Mouse (Mus musculus): Measurements from ENCODE around the gene Cdk17. TPM values are rescaled to one million over a fixed set of nuclear protein-coding genes. Genes with fewer than 3 reads are reported as not detected.

Gene Cdk17
- polyA plus RNA-seq, 1 experiment from 2014 or later, result 42.3 TPM

GRCm38 (mm10) chr10:93179669-93180460 is 19.2 kb downstream of the Cdk17 start:
- WGBS, result 88% methylated on average over 11 of the region's 11 CpGs
- H3K4me1 ChIP-seq (replicated peaks), result 0 out of 2 replicates have a peak, but pooled peaks cover 5% of the 10 kb centered on the region
- no peaks in the 10 kb centered on the region for H3K27me3 ChIP-seq
- no peak overlapping the region for H3K9ac ChIP-seq
- H3K36me3 ChIP-seq, result no peaks in the 10 kb centered on the region
- no peak for ATAC-seq (ENCODE audit: low read depth)
- no peak overlapping the region for H3K27ac ChIP-seq (replicated peaks)
- H3K9me3 ChIP-seq, result no peaks in the 10 kb centered on the region
- no peak overlapping the region for H3K4me3 ChIP-seq
- no peak overlapping the region for H3K4me2 ChIP-seq

- no peak overlapping the region for H3K4me3 ChIP-seq
- H3K36me3 ChIP-seq, result no peaks in the 10 kb centered on the region
- H3K9me3 ChIP-seq, result no peaks in the 10 kb centered on the region
- H3K27ac ChIP-seq (replicated peaks), result no peak overlapping the region
- no peaks in the 10 kb centered on the region for H3K27me3 ChIP-seq
- 87% methylated on average over 8 of the region's 8 CpGs for WGBS
- peaks cover 18% of the 10 kb centered on the region for H3K4me1 ChIP-seq (replicated peaks)
- H3K9ac ChIP-seq, result no peak overlapping the region
- H3K4me2 ChIP-seq, result no peak overlapping the region
- ATAC-seq (ENCODE audit: low read depth), result no peak
Observed at GRCm38 (mm10) chr10:93184351-93184976, 23.8 kb downstream of the Cdk17 start.

- no peak overlapping the region for H3K4me3 ChIP-seq
- H3K4me1 ChIP-seq (replicated peaks), result peaks cover 37% of the 10 kb centered on the region
- ATAC-seq (ENCODE audit: low read depth), result no peak
- no peak overlapping the region for H3K27ac ChIP-seq (replicated peaks)
- no peaks in the 10 kb centered on the region for H3K27me3 ChIP-seq
- H3K4me2 ChIP-seq, result no peak overlapping the region
- WGBS, result 43% methylated on average over 10 of the region's 10 CpGs
- H3K9ac ChIP-seq, result no peak overlapping the region
- no peaks in the 10 kb centered on the region for H3K36me3 ChIP-seq
- no peaks in the 10 kb centered on the region for H3K9me3 ChIP-seq
Observed at GRCm38 (mm10) chr10:93188440-93188999, 27.8 kb downstream of the Cdk17 start.

- peaks cover 47% of the 10 kb centered on the region for H3K4me1 ChIP-seq (replicated peaks)
- no peaks in the 10 kb centered on the region for H3K9me3 ChIP-seq
- no peak overlapping the region for H3K4me2 ChIP-seq
- 0 out of 2 replicates have a peak overlapping the region, but pooled peaks have one; percentile 42 for H3K27ac ChIP-seq (replicated peaks)
- no peak overlapping the region for H3K9ac ChIP-seq
- no peak overlapping the region for H3K4me3 ChIP-seq
- H3K36me3 ChIP-seq, result no peaks in the 10 kb centered on the region
- H3K27me3 ChIP-seq, result no peaks in the 10 kb centered on the region
- WGBS, result 81% methylated on average over 8 of the region's 8 CpGs
- peak; percentile 57; the same call in 1 of the 2 replicates for ATAC-seq (ENCODE audit: low read depth)
Observed at GRCm38 (mm10) chr10:93190475-93191262, 30.0 kb downstream of the Cdk17 start.

GRCm38 (mm10) chr10:93197092-93197491 is 36.4 kb downstream of the Cdk17 start:
- no peaks in the 10 kb centered on the region for H3K27me3 ChIP-seq
- no peaks in the 10 kb centered on the region for H3K9me3 ChIP-seq
- peaks cover 11% of the 10 kb centered on the region for H3K36me3 ChIP-seq
- no peak overlapping the region for H3K4me2 ChIP-seq
- ATAC-seq (ENCODE audit: low read depth), result no peak
- H3K4me1 ChIP-seq (replicated peaks), result peaks cover 21% of the 10 kb centered on the region
- WGBS, result 90% methylated on average over 6 of the region's 6 CpGs
- no peak overlapping the region for H3K9ac ChIP-seq
- H3K27ac ChIP-seq (replicated peaks), result no peak overlapping the region
- H3K4me3 ChIP-seq, result no peak overlapping the region

GRCm38 (mm10) chr10:93198958-93199357 is 38.3 kb downstream of the Cdk17 start:
- H3K4me3 ChIP-seq, result no peak overlapping the region
- WGBS, result 85% methylated on average over 3 of the region's 3 CpGs

GRCm38 (mm10) chr10:93201846-93202458 is 41.3 kb downstream of the Cdk17 start:
- Histone ChIP-seq H3K9ac (no peak overlapping the region), H3K27ac (replicated peaks) (no peak overlapping the region), H3K4me1 (replicated peaks) (peaks cover 6% of the 10 kb centered on the region; the same call in 1 of the 2 replicates), H3K36me3 (peaks cover 11% of the 10 kb centered on the region), H3K4me3 (no peak overlapping the region), H3K4me2 (no peak overlapping the region), H3K9me3 (no peaks in the 10 kb centered on the region), H3K27me3 (no peaks in the 10 kb centered on the region)
- 89% methylated on average over 6 of the region's 6 CpGs for WGBS
- no peak for ATAC-seq (ENCODE audit: low read depth)

More at GRCm38 (mm10) chr10:93198958-93199357, 38.3 kb downstream of the Cdk17 start:
- H3K9me3 ChIP-seq, result no peaks in the 10 kb centered on the region
- no peak overlapping the region for H3K4me2 ChIP-seq
- H3K4me1 ChIP-seq (replicated peaks), result peaks cover 23% of the 10 kb centered on the region
- H3K36me3 ChIP-seq, result peaks cover 11% of the 10 kb centered on the region
- H3K27ac ChIP-seq (replicated peaks), result no peak overlapping the region
- ATAC-seq (ENCODE audit: low read depth), result no peak
- H3K9ac ChIP-seq, result no peak overlapping the region
- H3K27me3 ChIP-seq, result no peaks in the 10 kb centered on the region

- H3K9me3 ChIP-seq, result no peaks in the 10 kb centered on the region
Observed at GRCm38 (mm10) chr10:93205287-93205956, 44.7 kb downstream of the Cdk17 start.

GRCm38 (mm10) chr10:93207176-93207575 is 46.5 kb downstream of the Cdk17 start:
- H3K4me3 ChIP-seq, result no peak overlapping the region
- no peak overlapping the region for H3K27ac ChIP-seq (replicated peaks)
- no peak overlapping the region for H3K9ac ChIP-seq
- peaks cover 6% of the 10 kb centered on the region; the same call in 1 of the 2 replicates for H3K36me3 ChIP-seq
- H3K9me3 ChIP-seq, result no peaks in the 10 kb centered on the region
- peaks cover 7% of the 10 kb centered on the region; the same call in 1 of the 2 replicates for H3K4me1 ChIP-seq (replicated peaks)
- 88% methylated on average over 5 of the region's 5 CpGs for WGBS
- H3K27me3 ChIP-seq, result no peaks in the 10 kb centered on the region
- ATAC-seq (ENCODE audit: low read depth), result no peak
- H3K4me2 ChIP-seq, result no peak overlapping the region

More at GRCm38 (mm10) chr10:93205287-93205956, 44.7 kb downstream of the Cdk17 start:
- Histone ChIP-seq H3K27me3 (no peaks in the 10 kb centered on the region), H3K4me1 (replicated peaks) (peaks cover 3% of the 10 kb centered on the region; the same call in 1 of the 2 replicates), H3K36me3 (no peaks in the 10 kb centered on the region), H3K4me3 (no peak overlapping the region), H3K4me2 (no peak overlapping the region), H3K9ac (no peak overlapping the region), H3K27ac (replicated peaks) (no peak overlapping the region)
- 88% methylated on average over 4 of the region's 4 CpGs for WGBS
- no peak for ATAC-seq (ENCODE audit: low read depth)

GRCm38 (mm10) chr10:93212699-93213098 is 52.0 kb downstream of the Cdk17 start:
- peaks cover 45% of the 10 kb centered on the region for H3K36me3 ChIP-seq
- no peaks in the 10 kb centered on the region for H3K27me3 ChIP-seq
- H3K4me1 ChIP-seq (replicated peaks), result peaks cover 4% of the 10 kb centered on the region; the same call in 1 of the 2 replicates
- 90% methylated on average over 2 of the region's 2 CpGs for WGBS
- H3K9ac ChIP-seq, result no peak overlapping the region
- ATAC-seq (ENCODE audit: low read depth), result no peak
- H3K4me3 ChIP-seq, result no peak overlapping the region
- H3K9me3 ChIP-seq, result no peaks in the 10 kb centered on the region
- H3K27ac ChIP-seq (replicated peaks), result no peak overlapping the region
- H3K4me2 ChIP-seq, result no peak overlapping the region

GRCm38 (mm10) chr10:93213339-93213738 is 52.7 kb downstream of the Cdk17 start:
- peaks cover 4% of the 10 kb centered on the region; the same call in 1 of the 2 replicates for H3K4me1 ChIP-seq (replicated peaks)
- H3K4me3 ChIP-seq, result no peak overlapping the region
- no peaks in the 10 kb centered on the region for H3K27me3 ChIP-seq
- H3K4me2 ChIP-seq, result no peak overlapping the region
- H3K36me3 ChIP-seq, result peaks cover 51% of the 10 kb centered on the region
- no peak overlapping the region for H3K9ac ChIP-seq
- H3K9me3 ChIP-seq, result no peaks in the 10 kb centered on the region
- WGBS, result 86% methylated on average over 7 of the region's 7 CpGs
- H3K27ac ChIP-seq (replicated peaks), result no peak overlapping the region
- no peak for ATAC-seq (ENCODE audit: low read depth)

All from neural tube, embryonic 13.5 days (tissue).